Mouse (Mus musculus) G1E (cell line): ENCODE measurements at regions not wholly inside any gene's neighbourhood (a gene's known extent, or its start where the extent isn't known, plus 50 kb on each side); places are given as distances from the start of the nearest gene placed in this dataset.

ENCODE experiments used
- CTCF ChIP-seq: IDR thresholded peaks from 2 replicates; pipeline ENCODE4 v1.5.1; 2012; ENCODE audit warnings: low read depth, low read length, inconsistent platforms, mixed read lengths
- GATA1 ChIP-seq: IDR thresholded peaks from 2 replicates; pipeline ENCODE4 v1.6.1; 2012; ENCODE audit warnings: borderline replicate concordance, low read length, inconsistent platforms, mixed read lengths
- GATA2 ChIP-seq: IDR thresholded peaks from 2 replicates; pipeline ENCODE4 v1.6.1; 2012; ENCODE audit warnings: low read depth, low read length, inconsistent platforms, borderline replicate concordance
- POLR2AphosphoS5 ChIP-seq: IDR thresholded peaks from 2 replicates; pipeline ENCODE4 v1.6.1; 2012; ENCODE audit warnings: low read depth, low read length, inconsistent platforms; ENCODE audit not compliant: insufficient replicate concordance
- TAL1 ChIP-seq: conservative IDR thresholded peaks from 2 replicates; pipeline ENCODE4 v1.6.1; 2012; ENCODE audit warnings: low read depth, low read length, inconsistent platforms, mixed read lengths

DNA sequence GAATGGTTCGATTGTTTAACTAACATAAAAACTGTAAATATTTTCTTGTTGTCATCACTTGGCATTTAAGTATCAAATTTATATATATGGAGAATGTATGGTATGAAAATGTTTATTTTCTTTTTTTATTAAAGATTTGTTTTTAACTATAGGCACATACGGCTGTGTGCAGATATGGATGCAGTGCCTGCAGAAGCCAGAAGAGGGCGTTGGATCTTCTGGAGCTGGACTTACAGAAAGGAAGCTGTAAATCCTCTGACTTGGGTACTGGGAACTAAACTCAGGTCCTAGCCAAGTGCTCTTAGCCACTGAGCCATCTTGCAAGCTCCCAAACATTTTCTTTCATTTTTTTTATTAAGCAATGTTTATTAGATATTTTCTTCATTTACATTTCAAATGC is 157.0 kb downstream of the Pfkfb3 start:
- no peak for TF ChIP-seq CTCF
- no peak for TF ChIP-seq GATA2
- TF ChIP-seq GATA1 = no peak
- TF ChIP-seq TAL1 = no peak
- TF ChIP-seq POLR2AphosphoS5 = no peak
